ENCODE assay signal across 20 mouse cellular contexts in the genomic region with DNA sequence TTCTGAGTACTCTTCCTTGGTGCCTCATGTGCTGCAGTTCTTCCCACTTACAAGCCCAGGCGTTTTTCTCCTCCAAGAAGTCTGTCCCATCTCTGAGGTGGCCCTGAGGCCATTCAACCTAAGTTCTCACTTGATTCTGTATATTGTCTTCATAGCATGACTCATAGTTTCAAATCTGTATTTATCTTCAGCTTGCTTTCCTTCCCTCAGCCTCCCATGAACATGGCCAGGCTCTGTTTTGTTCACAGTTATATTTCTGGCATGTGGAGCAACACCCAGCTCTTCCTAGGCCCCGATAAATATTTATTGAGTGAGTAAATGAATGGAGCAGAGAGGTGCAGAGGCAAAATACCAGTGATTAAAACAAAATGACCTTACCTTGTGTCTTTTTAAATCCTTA. TPM values are rescaled to one million over a fixed set of nuclear protein-coding genes. Genes with fewer than 3 reads are reported as not detected.
DNase-seq lines count a peak whose midpoint lies in the region; ATAC-seq and TF ChIP-seq lines count a peak whose summit lies in the region.
"Had no signal": no experiment of that assay in that cellular context is flagged by ENCODE, and none has a peak within 500 bp of the region (broad histone marks: within the 10 kb centered on the region; RNA-seq: fewer than 3 reads in every experiment).

No protein-coding gene starts in this region.

- H3K4me3 ChIP-seq in left cerebral cortex, adult 2 months: no peak overlapping the region
- H3K4me3 ChIP-seq: embryonic facial prominence, embryonic 10.5 days; forebrain, embryonic 10.5 days; gastrocnemius, adult 2 months; hindbrain, embryonic 12.5 days had no signal

- no peak for TF ChIP-seq CTCF in left cerebral cortex, adult 2 months (IDR thresholded peaks at IDR 0.05)

- intact Hi-C loops in left cerebral cortex, adult 2 months (cut with DNase I): loop anchor here (2.0 kb wide), 1 partner anchor 29 kb away; no protein-coding TSS in a partner anchor
- intact Hi-C loops in left cerebral cortex, postnatal 4 days (cut with DNase I): no loop called here

- peak overlapping the region; percentile 37; the same call in 1 of the 2 replicates for H3K27ac ChIP-seq in left cerebral cortex, adult 2 months
- H3K27ac ChIP-seq: embryonic facial prominence, embryonic 10.5 days; forebrain, embryonic 10.5 days; gastrocnemius, adult 2 months; hindbrain, embryonic 12.5 days had no signal

- peak; percentile 83 for ATAC-seq in frontal cortex, adult (ENCODE audit: low TSS enrichment)
- ATAC-seq: activated CD4-positive, CD25-positive, alpha-beta regulatory T cell, adult 4 months; hindbrain, embryonic 16.5 days; inflammation-experienced regulatory T-cells, adult 6 months; Patski had no signal

- DNase-seq in frontal cortex, postnatal 14 days (ENCODE audit: low spot score in 2 of 2): no peak
- DNase-seq in left cerebral cortex, adult 2 months (ENCODE audit: extremely low spot score in 1 of 2, low spot score in 2 of 2): no peak
- no peak for DNase-seq in left cerebral cortex, postnatal 4 days
- DNase-seq in brain, adult 2 months (ENCODE audit: low read depth, low spot score): peak; percentile 66
- DNase-seq in telencephalon, adult 2 months (ENCODE audit: low read depth, low spot score): peak; percentile 66
- DNase-seq: adrenal gland, postnatal 14 days; cerebellum, adult 18-20 months; cerebellum, adult 9-11 months; gastrocnemius, adult 2 months; gastrocnemius, postnatal 25 days; heart, postnatal 10 days; heart, postnatal 4 days had no signal

RNA-seq across cellular contexts. Expression of a gene that starts 38.8 kb away (rescaled TPM):
- 10 to 100 TPM; 30.1 TPM for total RNA-seq in left cerebral cortex, adult 2 months (2021)
- 10 to 100 TPM; 32.8 to 39.3 TPM for total RNA-seq in left cerebral cortex, postnatal 4 days (2021)

Comparison
In these comparisons a context has a peak if more than half of its experiments do, and no peak if none do; other contexts are left out.
1. DNase-seq: peak in brain, adult 2 months (single experiment) and telencephalon, adult 2 months (single experiment); none in frontal cortex, postnatal 14 days (0 of 2), left cerebral cortex, adult 2 months (0 of 2) and left cerebral cortex, postnatal 4 days (single experiment).